In genomic region chr4:63338414-63339076, GRCm38 (mm10) we compare ENCODE assay signal across 28 mouse cellular contexts. TPM values are rescaled to one million over a fixed set of nuclear protein-coding genes. Genes with fewer than 3 reads are reported as not detected.
DNase-seq lines count a peak whose midpoint lies in the region; ATAC-seq and TF ChIP-seq lines count a peak whose summit lies in the region.
"Had no signal": no experiment of that assay in that cellular context is flagged by ENCODE, and none has a peak within 500 bp of the region (broad histone marks: within the 10 kb centered on the region; RNA-seq: fewer than 3 reads in every experiment).

No protein-coding gene starts in this region.

- no peak overlapping the region for H3K4me2 ChIP-seq in forebrain, embryonic 11.5 days (ENCODE audit: low read depth, low read length, severe bottlenecking)
- no peak overlapping the region for H3K4me2 ChIP-seq in forebrain, embryonic 15.5 days (replicated peaks)
- H3K4me2 ChIP-seq: hindbrain, embryonic 13.5 days; kidney, embryonic 15.5 days; limb, embryonic 12.5 days; liver, embryonic 15.5 days; midbrain, embryonic 11.5 days; neural tube, embryonic 12.5 days had no signal

- DNase-seq in forebrain, embryonic 11.5 days (ENCODE audit: low spot score) = peak; percentile 18
- DNase-seq in gastrocnemius, postnatal 25 days = peak; percentile 28
- DNase-seq in gastrocnemius, postnatal 10 days = no peak
- peak; percentile 17 to 30 for DNase-seq in layer of hippocampus, postnatal 14 days (ENCODE audit: low spot score in 2 of 2)
- DNase-seq in layer of hippocampus, adult 9-10 months (ENCODE audit: low spot score) = no peak
- DNase-seq in brain, embryonic 14.5 days (ENCODE audit: low read depth) = peak; percentile 32
- DNase-seq in testis, postnatal 14 days (ENCODE audit: low spot score) = no peak
- DNase-seq: adrenal gland, postnatal 25 days; cerebellum, adult 9-11 months; embryo, embryonic 11 days; right cerebral cortex, postnatal 4 days; thymus, postnatal 25 days had no signal

- no peaks in the 10 kb centered on the region for H3K36me3 ChIP-seq in forebrain, embryonic 11.5 days (ENCODE audit: control insufficient read depth, insufficient read depth, low read length)
- no peaks in the 10 kb centered on the region for H3K36me3 ChIP-seq in forebrain, embryonic 15.5 days
- H3K36me3 ChIP-seq: heart, embryonic 10.5 days; hindbrain, embryonic 13.5 days; liver, embryonic 15.5 days; neural tube, embryonic 12.5 days had no signal

- no peak for ATAC-seq in forebrain, embryonic 11.5 days (replicated peaks; ENCODE audit: low FRiP score)
- no peak for ATAC-seq in forebrain, embryonic 15.5 days (replicated peaks)
- ATAC-seq: intestine, postnatal 0 days; lung, postnatal 0 days had no signal

- no peaks in the 10 kb centered on the region for H3K4me1 ChIP-seq in forebrain, embryonic 11.5 days (replicated peaks; ENCODE audit: control insufficient read depth, insufficient read depth, low read length)
- H3K4me1 ChIP-seq in forebrain, embryonic 15.5 days = no peaks in the 10 kb centered on the region
- H3K4me1 ChIP-seq: heart, embryonic 10.5 days; hindbrain, embryonic 13.5 days; kidney, embryonic 15.5 days; liver, embryonic 15.5 days; neural tube, embryonic 12.5 days had no signal

- TF ChIP-seq POLR2A in brain, embryonic 14.5 days (IDR thresholded peaks at IDR 0.05; ENCODE audit: borderline replicate concordance, extremely low read depth, insufficient read depth, insufficient read length, poor library complexity, severe bottlenecking) = no peak

- no peak overlapping the region for H3K9ac ChIP-seq in forebrain, embryonic 11.5 days (ENCODE audit: low read length)
- H3K9ac ChIP-seq in forebrain, embryonic 15.5 days (replicated peaks) = no peak overlapping the region
- H3K9ac ChIP-seq: hindbrain, embryonic 13.5 days; kidney, embryonic 15.5 days; limb, embryonic 12.5 days; liver, embryonic 15.5 days; neural tube, embryonic 12.5 days had no signal

- TF ChIP-seq CTCF in brain, embryonic 14.5 days (IDR thresholded peaks at IDR 0.05; ENCODE audit: borderline replicate concordance, extremely low read depth, insufficient read depth, insufficient read length) = no peak

- no peaks in the 10 kb centered on the region for H3K9me3 ChIP-seq in forebrain, embryonic 11.5 days (ENCODE audit: control insufficient read depth, low read length)
- no peaks in the 10 kb centered on the region for H3K9me3 ChIP-seq in forebrain, embryonic 15.5 days
- H3K9me3 ChIP-seq: heart, embryonic 10.5 days; hindbrain, embryonic 13.5 days; kidney, embryonic 15.5 days; limb, embryonic 12.5 days; liver, embryonic 15.5 days; neural tube, embryonic 12.5 days had no signal

- 68% methylated on average over 3 of the region's 3 CpGs for WGBS in forebrain, embryonic 11.5 days
- WGBS in forebrain, embryonic 15.5 days = 74% methylated on average over 3 of the region's 3 CpGs

- H3K27me3 ChIP-seq in forebrain, embryonic 11.5 days (ENCODE audit: control insufficient read depth, insufficient read depth, low read length) = no peaks in the 10 kb centered on the region
- no peaks in the 10 kb centered on the region for H3K27me3 ChIP-seq in forebrain, embryonic 15.5 days
- H3K27me3 ChIP-seq: hindbrain, embryonic 13.5 days; kidney, embryonic 15.5 days; limb, embryonic 12.5 days; liver, embryonic 15.5 days; neural tube, embryonic 12.5 days had no signal

- H3K4me3 ChIP-seq in forebrain, embryonic 11.5 days (ENCODE audit: low read depth, low read length) = no peak overlapping the region
- H3K4me3 ChIP-seq in forebrain, embryonic 15.5 days = no peak overlapping the region
- H3K4me3 ChIP-seq: heart, embryonic 10.5 days; hindbrain, embryonic 13.5 days; kidney, embryonic 15.5 days; limb, embryonic 12.5 days; liver, embryonic 15.5 days; neural tube, embryonic 12.5 days had no signal

- H3K27ac ChIP-seq in forebrain, embryonic 11.5 days (ENCODE audit: low read depth, low read length) = no peak overlapping the region
- H3K27ac ChIP-seq in forebrain, embryonic 15.5 days (replicated peaks) = no peak overlapping the region
- H3K27ac ChIP-seq: heart, embryonic 10.5 days; hindbrain, embryonic 13.5 days; kidney, embryonic 15.5 days; limb, embryonic 12.5 days; liver, embryonic 15.5 days; neural tube, embryonic 12.5 days; stomach, postnatal 0 days had no signal

RNA-seq across cellular contexts. Expression of gene Orm1, which starts 5.8 kb away (rescaled TPM):
- polyA plus RNA-seq in forebrain, embryonic 11.5 days (2014; fragmentation: Nextera tagmentation; extraction: Ambion mirVana) = not detected in 2 replicates
- polyA plus RNA-seq in forebrain, embryonic 15.5 days (2015; fragmentation: Nextera tagmentation; extraction: Ambion mirVana) = not detected in 2 replicates
- 10 to 100 TPM in 1 of 2 experiments, under 1 TPM in 1; 0.38 to 13.6 TPM for total RNA-seq in gastrocnemius, postnatal 25 days (2021)
- 1 to 10 TPM in 1 of 2 experiments, not detected in 1; 1.8 TPM for total RNA-seq in gastrocnemius, postnatal 10 days (2021)
- total RNA-seq in layer of hippocampus, postnatal 14 days (2021) = not detected
- not detected in 2 replicates for polyA plus RNA-seq in brain, embryonic 14.5 days (2012; rRNA removed)
- total RNA-seq: CH12.LX; left cerebral cortex, adult 8-10 months; MEL had no signal
- polyA plus RNA-seq: heart, embryonic 10.5 days; heart, postnatal 0 days; hindbrain, embryonic 13.5 days; intestine, postnatal 0 days; kidney, embryonic 15.5 days; limb, embryonic 12.5 days; midbrain, embryonic 11.5 days; neural tube, embryonic 12.5 days had no signal

RNA-seq across cellular contexts. Expression of gene Orm3, which starts 17.4 kb away (rescaled TPM):
- not detected in 2 replicates for polyA plus RNA-seq in forebrain, embryonic 11.5 days (2014; fragmentation: Nextera tagmentation; extraction: Ambion mirVana)
- not detected in 2 replicates for polyA plus RNA-seq in forebrain, embryonic 15.5 days (2015; fragmentation: Nextera tagmentation; extraction: Ambion mirVana)
- total RNA-seq in gastrocnemius, postnatal 25 days (2021) = under 1 TPM in 1 of 2 experiments, not detected in 1; 0.38 TPM
- not detected for total RNA-seq in gastrocnemius, postnatal 10 days (2021)
- not detected for total RNA-seq in layer of hippocampus, postnatal 14 days (2021)
- polyA plus RNA-seq in brain, embryonic 14.5 days (2012; rRNA removed) = not detected in 2 replicates
- total RNA-seq: CH12.LX; left cerebral cortex, adult 8-10 months; MEL had no signal
- polyA plus RNA-seq: embryonic facial prominence, embryonic 14.5 days; heart, embryonic 10.5 days; heart, postnatal 0 days; hindbrain, embryonic 13.5 days; intestine, postnatal 0 days; kidney, embryonic 15.5 days; limb, embryonic 12.5 days; liver, embryonic 15.5 days; midbrain, embryonic 11.5 days; neural tube, embryonic 12.5 days; stomach, postnatal 0 days had no signal

RNA-seq across cellular contexts. Expression of gene Orm2, which starts 23.7 kb away (rescaled TPM):
- not detected in 2 replicates for polyA plus RNA-seq in forebrain, embryonic 11.5 days (2014; fragmentation: Nextera tagmentation; extraction: Ambion mirVana)
- not detected in 2 replicates for polyA plus RNA-seq in forebrain, embryonic 15.5 days (2015; fragmentation: Nextera tagmentation; extraction: Ambion mirVana)
- 1 to 10 TPM in 1 of 2 experiments, not detected in 1; 1.8 TPM for total RNA-seq in gastrocnemius, postnatal 25 days (2021)
- under 1 TPM in 1 of 2 experiments, not detected in 1; 0.47 TPM for total RNA-seq in gastrocnemius, postnatal 10 days (2021)
- total RNA-seq in layer of hippocampus, postnatal 14 days (2021) = not detected
- not detected in 2 replicates for polyA plus RNA-seq in brain, embryonic 14.5 days (2012; rRNA removed)
- total RNA-seq: CH12.LX; left cerebral cortex, adult 8-10 months; MEL had no signal
- polyA plus RNA-seq: embryonic facial prominence, embryonic 14.5 days; heart, embryonic 10.5 days; heart, postnatal 0 days; hindbrain, embryonic 13.5 days; intestine, postnatal 0 days; kidney, embryonic 15.5 days; limb, embryonic 12.5 days; liver, embryonic 15.5 days; midbrain, embryonic 11.5 days; neural tube, embryonic 12.5 days; stomach, postnatal 0 days had no signal

Comparison
In these comparisons a context has a peak if more than half of its experiments do, and no peak if none do; other contexts are left out.
1. DNase-seq: peak in forebrain, embryonic 11.5 days (single experiment), gastrocnemius, postnatal 25 days (single experiment), layer of hippocampus, postnatal 14 days (2 of 2) and brain, embryonic 14.5 days (single experiment); none in gastrocnemius, postnatal 10 days (single experiment), layer of hippocampus, adult 9-10 months (single experiment) and testis, postnatal 14 days (single experiment).